Mouse (Mus musculus): Measurements from ENCODE around the gene Bmp7. TPM values are rescaled to one million over a fixed set of nuclear protein-coding genes. Genes with fewer than 3 reads are reported as not detected.
A peak's percentile ranks its signal among the peaks of the same experiment; 100 is the strongest.

Gene Bmp7
- polyA plus RNA-seq, 1 experiment from 2014 or later: 1.1 TPM

GRCm38 (mm10) chr2:172818631-172819230, 121.4 kb downstream of the Bmp7 start:
- no peak for TF ChIP-seq CTCF (IDR thresholded peaks at IDR 0.05)
- Histone ChIP-seq H3K4me3 (ENCODE audit: low read depth, low read length) (no peak overlapping the region), H3K9me3 (ENCODE audit: low read length) (no peaks in the 10 kb centered on the region), H3K4me2 (replicated peaks; ENCODE audit: low read depth, low read length) (no peak overlapping the region), H3K27ac (ENCODE audit: low read length) (no peak overlapping the region), H3K27me3 (replicated peaks; ENCODE audit: insufficient read depth, low read length) (no peaks in the 10 kb centered on the region), H3K36me3 (ENCODE audit: insufficient read depth, low read length) (no peaks in the 10 kb centered on the region), H3K9ac (replicated peaks; ENCODE audit: low read depth) (no peak overlapping the region), H3K4me1 (ENCODE audit: insufficient read depth, low read depth, low read length) (no peaks in the 10 kb centered on the region)
- 75% methylated on average over 8 of the region's 10 CpGs for WGBS
- no peak for DNase-seq (ENCODE audit: low spot score)
- peak; percentile 44 for ATAC-seq

Small RNA genes lying within 50 kb of the gene (microRNA-seq; reads per million reads assigned to microRNA genes)
- not detected for gene Gm22773

Other genes with a start within 250 kb of the Bmp7 start
- not detected in 2 replicates for gene Spo11, start 37.4 kb upstream of the Bmp7 start, polyA plus RNA-seq (2015; fragmentation: Nextera tagmentation; extraction: Ambion mirVana)
- gene Rae1, start 59.8 kb upstream of the Bmp7 start, polyA plus RNA-seq (2015; fragmentation: Nextera tagmentation; extraction: Ambion mirVana): 64.3 and 68.6 TPM in 2 replicates
- 12.8 and 15.2 TPM in 2 replicates for gene Rbm38, start 80.2 kb upstream of the Bmp7 start, polyA plus RNA-seq (2015; fragmentation: Nextera tagmentation; extraction: Ambion mirVana)
- gene Ctcfl, start 179.2 kb upstream of the Bmp7 start, polyA plus RNA-seq (2015; fragmentation: Nextera tagmentation; extraction: Ambion mirVana): 0.07 TPM in 1 of 2 replicates, not detected in the other
- 0.08 and 0.10 TPM in 2 replicates for gene Pck1, start 212.7 kb upstream of the Bmp7 start, polyA plus RNA-seq (2015; fragmentation: Nextera tagmentation; extraction: Ambion mirVana)

All from lung, postnatal 0 days (tissue).